Mouse (Mus musculus) erythroblast, embryonic 14.5 days (primary cell): Measurements from ENCODE around the gene Gm44579. TPM values are rescaled to one million over a fixed set of nuclear protein-coding genes. Genes with fewer than 3 reads are reported as not detected.

ENCODE experiments used
- H3K27me3 ChIP-seq: 2 replicates; pipeline ENCODE4 v1.6.1; 2012; ENCODE audit warnings: inconsistent platforms; ENCODE audit not compliant: control insufficient read depth
- H3K36me3 ChIP-seq: 2 replicates; pipeline ENCODE4 v1.6.1; 2012; ENCODE audit warnings: mild to moderate bottlenecking, inconsistent platforms; ENCODE audit not compliant: control insufficient read depth
- H3K4me1 ChIP-seq: 2 replicates; pipeline ENCODE4 v1.6.1; 2012; ENCODE audit warnings: inconsistent platforms; ENCODE audit not compliant: control insufficient read depth
- H3K4me3 ChIP-seq: replicated peaks from 2 replicates; pipeline ENCODE3; 2012; ENCODE audit warnings: moderate library complexity, mild to moderate bottlenecking, inconsistent platforms
- H3K9me3 ChIP-seq: 2 replicates; pipeline ENCODE4 v1.6.1; 2012; ENCODE audit warnings: low read length, inconsistent platforms, mixed read lengths; ENCODE audit not compliant: control insufficient read depth
- GATA1 ChIP-seq: IDR thresholded peaks from 2 replicates; pipeline ENCODE4 v1.6.1; 2012; ENCODE audit warnings: low read length, inconsistent platforms, mixed read lengths
- TAL1 ChIP-seq: IDR thresholded peaks from 3 replicates; pipeline ENCODE4 v1.6.1; 2012; ENCODE audit warnings: low read length, inconsistent platforms, mixed read lengths
- polyA plus RNA-seq: library from polyadenylated mRNA; stranded (reverse); fragments of >175 nt; gene quantifications from 2 replicates; pipeline ENCODE4 v1.2.3, GENCODE M21; 2012

Gene Gm44579
- polyA plus RNA-seq, 1 experiment = not detected

DNA sequence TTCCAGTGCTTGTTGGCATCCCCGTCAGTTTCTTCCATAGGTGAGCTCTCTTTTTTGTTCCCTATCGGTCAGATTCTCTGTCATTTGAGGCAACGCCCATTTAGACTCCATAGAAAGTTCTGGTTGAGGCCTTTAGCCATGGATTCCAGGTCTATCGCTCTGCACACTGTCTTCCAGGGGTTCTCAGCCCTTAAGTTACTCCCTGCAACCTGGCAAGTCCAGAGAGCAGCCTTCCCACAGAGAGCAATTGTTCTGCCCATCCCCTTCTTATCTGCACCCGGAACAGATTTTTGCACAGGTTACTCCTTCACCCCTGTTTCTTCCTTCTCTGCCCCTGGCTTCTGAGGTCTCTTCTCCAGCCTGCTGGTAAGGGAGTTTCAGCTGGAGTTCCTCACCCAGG lies 48.7 kb downstream of the Gm44579 start:
- Histone ChIP-seq H3K36me3 (no peaks in the 10 kb centered on the region), H3K4me3 (no peak overlapping the region), H3K9me3 (peaks cover 2% of the 10 kb centered on the region; the same call in 1 of the 2 replicates), H3K27me3 (peaks cover 67% of the 10 kb centered on the region), H3K4me1 (peaks cover 2% of the 10 kb centered on the region)
- no peak for TF ChIP-seq GATA1
- TF ChIP-seq TAL1 = no peak

DNA sequence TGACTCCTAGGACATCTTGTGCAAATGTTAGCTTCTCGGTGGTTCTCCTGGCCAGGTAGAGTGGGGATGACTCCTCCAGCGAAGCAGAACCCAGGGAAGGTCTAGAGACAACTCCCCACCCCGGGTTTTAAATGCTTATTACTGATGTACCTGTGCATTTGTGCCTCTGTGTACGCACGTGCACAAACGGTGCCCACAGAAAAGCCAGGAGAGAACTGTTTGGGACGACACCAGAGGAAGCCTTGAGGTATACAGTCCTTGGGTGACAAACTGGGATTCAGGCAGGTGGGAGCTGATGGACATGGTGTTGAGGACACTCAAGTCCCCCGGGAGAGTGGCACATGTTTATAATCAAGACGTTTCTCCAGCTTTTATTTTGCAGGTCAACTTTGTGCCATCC lies 49.9 kb downstream of the Gm44579 start:
- Histone ChIP-seq H3K36me3 (no peaks in the 10 kb centered on the region), H3K4me3 (no peak overlapping the region), H3K9me3 (peaks cover 2% of the 10 kb centered on the region; the same call in 1 of the 2 replicates), H3K4me1 (peaks cover 2% of the 10 kb centered on the region), H3K27me3 (peaks cover 74% of the 10 kb centered on the region)
- TF ChIP-seq TAL1 (no peak), GATA1 (no peak)

DNA sequence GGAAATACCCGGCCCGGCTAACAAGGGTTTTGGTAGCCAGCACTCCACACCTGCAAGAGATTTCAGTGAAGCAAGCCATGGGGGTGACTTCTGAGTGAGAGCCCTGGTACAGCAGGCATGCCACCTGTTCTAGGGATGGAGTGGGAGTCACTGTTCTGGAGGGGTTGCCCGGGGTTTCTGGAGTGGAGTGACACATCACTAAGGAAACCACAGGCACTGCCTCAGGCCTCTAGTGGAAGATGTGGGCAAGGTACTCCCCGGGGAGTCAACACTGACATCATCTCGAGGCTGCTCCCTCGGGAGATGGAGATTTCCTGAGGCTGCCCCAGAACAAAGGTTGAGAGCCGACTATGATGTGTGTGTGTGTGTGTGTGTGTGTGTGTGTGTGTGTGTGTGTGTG lies 50.4 kb downstream of the Gm44579 start:
- peaks cover 80% of the 10 kb centered on the region for H3K27me3 ChIP-seq
- peaks cover 2% of the 10 kb centered on the region for H3K4me1 ChIP-seq
- no peaks in the 10 kb centered on the region for H3K36me3 ChIP-seq
- H3K9me3 ChIP-seq = peaks cover 2% of the 10 kb centered on the region; the same call in 1 of the 2 replicates
- H3K4me3 ChIP-seq = no peak overlapping the region
- TF ChIP-seq GATA1 (no peak), TAL1 (no peak)

DNA sequence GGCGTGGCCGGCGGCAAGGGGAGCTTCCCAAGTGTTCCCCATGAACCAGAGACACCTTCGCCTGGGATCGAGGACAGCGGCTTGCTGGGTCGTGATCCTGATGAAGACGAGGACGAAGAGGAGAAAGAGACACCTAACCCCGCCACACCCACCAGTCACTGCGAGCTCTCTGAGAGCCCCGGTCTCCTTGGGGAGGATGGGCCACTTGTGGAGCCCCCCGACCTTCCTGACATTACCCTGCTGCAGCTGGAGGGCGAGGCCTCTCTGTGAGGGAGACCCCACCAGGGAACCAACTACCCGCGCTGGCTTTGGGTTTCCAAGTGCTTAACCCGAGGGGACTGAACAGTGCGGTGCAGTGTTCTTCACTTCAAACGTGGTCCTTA lies 52.2 kb downstream of the Gm44579 start:
- Histone ChIP-seq H3K9me3 (peaks cover 2% of the 10 kb centered on the region; the same call in 1 of the 2 replicates), H3K4me3 (no peak overlapping the region), H3K27me3 (peaks cover 93% of the 10 kb centered on the region), H3K4me1 (peaks cover 2% of the 10 kb centered on the region), H3K36me3 (no peaks in the 10 kb centered on the region)
- TF ChIP-seq TAL1 (no peak), GATA1 (no peak)

DNA sequence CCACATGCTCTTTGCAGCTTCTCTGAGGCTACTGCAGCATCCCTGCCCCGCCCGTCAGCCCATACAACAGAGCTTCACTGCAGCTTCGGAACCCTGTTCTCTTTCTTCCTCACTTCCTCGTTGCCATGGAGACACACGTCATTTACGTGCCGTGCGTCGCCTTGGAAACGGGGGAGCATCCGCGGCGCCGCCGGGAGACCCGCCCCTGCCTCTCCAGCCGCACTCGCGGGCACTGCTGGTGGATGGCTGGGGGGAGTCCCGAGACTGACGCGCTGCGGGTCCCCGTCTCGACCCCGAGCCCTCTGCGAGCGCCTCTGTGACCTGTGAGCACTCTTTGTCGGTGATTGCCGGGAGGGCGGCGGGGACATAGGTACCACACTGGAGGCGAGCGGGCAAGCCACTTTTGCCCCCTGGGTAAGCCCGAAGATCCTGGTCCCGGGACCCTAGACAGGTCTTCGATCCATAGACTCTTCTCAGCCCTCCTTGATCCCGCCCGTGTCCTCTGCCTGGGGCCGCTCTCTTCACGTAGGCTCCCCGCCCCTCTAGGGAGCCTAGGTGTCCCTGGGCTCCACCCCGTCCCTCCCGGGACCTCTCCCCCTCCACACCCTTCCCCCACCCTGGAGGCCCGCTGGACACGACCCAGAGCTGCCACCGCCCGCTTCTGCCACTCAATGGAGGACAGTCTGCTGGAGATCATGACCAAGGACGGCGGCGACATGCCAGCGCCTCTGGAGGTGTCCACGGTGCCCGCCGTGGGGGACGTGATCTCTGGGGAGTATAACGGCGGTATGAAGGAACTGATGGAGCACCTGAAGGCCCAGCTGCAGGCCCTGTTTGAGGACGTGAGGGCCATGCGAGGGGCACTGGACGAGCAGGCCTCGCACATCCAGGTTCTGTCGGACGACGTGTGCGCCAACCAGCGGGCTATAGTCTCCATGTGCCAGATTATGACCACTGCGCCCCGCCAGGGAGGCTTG lies 52.8 kb downstream of the Gm44579 start:
- no peaks in the 10 kb centered on the region for H3K36me3 ChIP-seq
- TF ChIP-seq GATA1 (no peak), TAL1 (no peak)
- peaks cover 89% of the 10 kb centered on the region for H3K27me3 ChIP-seq
- no peak overlapping the region for H3K4me3 ChIP-seq
- H3K4me1 ChIP-seq = peaks cover 2% of the 10 kb centered on the region
- H3K9me3 ChIP-seq = peaks cover 2% of the 10 kb centered on the region; the same call in 1 of the 2 replicates

DNA sequence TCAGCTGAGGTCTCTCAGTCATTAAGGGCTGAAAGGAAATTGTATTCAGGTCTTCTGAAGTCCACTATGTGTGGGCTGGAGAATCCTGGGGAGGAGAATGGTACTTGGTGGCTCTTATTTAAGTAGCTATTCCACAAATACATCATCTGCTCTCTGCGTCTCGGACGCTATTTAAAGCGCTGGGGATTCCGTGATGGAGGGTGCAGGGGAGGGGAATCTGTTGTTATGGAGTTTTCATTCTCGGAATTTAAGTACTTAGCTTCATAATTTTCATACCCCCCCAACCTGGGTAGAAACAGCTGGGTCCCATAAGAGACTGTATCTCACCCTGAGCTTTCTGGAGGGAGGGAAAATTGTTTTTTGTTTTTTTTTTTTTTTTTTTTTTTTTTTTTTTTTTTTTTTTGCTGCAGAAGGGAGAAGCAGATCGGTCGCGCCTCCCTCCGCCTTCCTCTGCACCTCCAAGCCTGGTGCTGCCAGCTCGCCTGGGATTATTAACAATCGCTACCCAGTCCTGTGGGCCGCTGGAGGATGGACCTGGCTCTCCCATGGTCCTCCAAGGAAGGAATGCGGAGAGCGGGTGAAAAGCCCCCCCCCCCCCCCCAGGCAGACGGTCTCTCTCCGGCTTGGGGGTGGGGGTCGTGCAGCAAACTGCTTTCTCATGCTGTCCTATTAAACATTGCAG lies 53.7 kb downstream of the Gm44579 start, which contains the start of gene Ccdc184:
Gene Ccdc184 (plus strand): TSS at position 196 of the 682 bp plus-strand sequence.
- Histone ChIP-seq H3K27me3 (peaks cover 82% of the 10 kb centered on the region), H3K9me3 (peaks cover 2% of the 10 kb centered on the region; the same call in 1 of the 2 replicates), H3K4me3 (no peak within 1 kb of the TSS), H3K36me3 (no peaks in the 10 kb centered on the region), H3K4me1 (peaks cover 2% of the 10 kb centered on the region)
- TF ChIP-seq TAL1 (no peak), GATA1 (no peak)

DNA sequence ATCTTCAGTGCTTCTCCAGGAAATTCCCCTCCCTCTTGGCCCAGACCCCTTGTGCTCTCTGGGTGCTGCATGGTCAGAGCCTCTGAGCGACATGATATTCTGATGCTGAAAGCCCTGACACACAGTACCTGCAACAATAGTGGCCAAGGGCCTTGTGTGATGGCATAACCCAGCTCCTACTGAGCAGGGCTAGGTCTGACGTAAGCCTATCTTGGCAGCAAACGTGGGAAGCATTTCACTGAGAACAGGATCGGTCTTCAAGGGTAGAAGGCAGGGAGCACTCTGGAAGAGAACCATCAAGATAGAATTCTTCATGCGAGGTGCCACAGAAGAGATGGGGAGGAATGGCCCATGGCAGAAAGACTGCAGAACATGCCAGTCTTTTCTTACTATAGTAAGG lies 55.3 kb downstream of the Gm44579 start, which contains the start of gene Asb8:
Gene Asb8 (minus strand): TSS at position 101 of the 400 bp plus-strand sequence.
- Histone ChIP-seq H3K27me3 (peaks cover 67% of the 10 kb centered on the region), H3K9me3 (peaks cover 2% of the 10 kb centered on the region; the same call in 1 of the 2 replicates), H3K4me1 (peaks cover 2% of the 10 kb centered on the region), H3K36me3 (no peaks in the 10 kb centered on the region), H3K4me3 (no peak within 1 kb of the TSS)
- TF ChIP-seq TAL1 = no peak
- no peak for TF ChIP-seq GATA1

DNA sequence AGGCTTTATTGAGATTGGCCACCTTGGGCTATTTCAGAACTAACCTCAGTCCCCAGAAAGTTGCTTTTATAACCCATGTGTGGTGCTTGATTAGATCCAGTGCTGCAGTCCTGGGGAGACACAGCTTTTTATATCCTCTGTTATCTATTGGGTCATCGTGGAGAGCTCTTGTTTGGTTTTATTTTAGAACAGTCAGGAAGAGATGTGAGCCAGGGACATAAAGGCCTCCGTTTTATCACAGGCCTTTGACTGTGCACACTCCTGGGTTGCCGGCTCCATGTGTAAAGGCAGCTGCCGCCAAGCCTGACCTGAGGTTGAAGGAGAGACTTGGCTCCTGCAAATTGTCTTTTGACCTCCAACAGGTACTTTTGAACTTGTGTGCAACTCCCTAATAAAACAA lies 58.2 kb downstream of the Gm44579 start:
- Histone ChIP-seq H3K4me1 (peaks cover under 1% of the 10 kb centered on the region), H3K9me3 (no peaks in the 10 kb centered on the region; the same call in 1 of the 2 replicates), H3K4me3 (no peak overlapping the region), H3K36me3 (no peaks in the 10 kb centered on the region), H3K27me3 (peaks cover 40% of the 10 kb centered on the region)
- TF ChIP-seq TAL1 (no peak), GATA1 (no peak)
